Mouse (Mus musculus) cerebellum, adult 18-20 months (tissue): ENCODE results near the gene Ahr.

Experiments used
- DNase-seq, 2 experiments: peaks; one replicate each; pipeline ENCODE4 v3.0.0; 2021

Ahr gene

DNA sequence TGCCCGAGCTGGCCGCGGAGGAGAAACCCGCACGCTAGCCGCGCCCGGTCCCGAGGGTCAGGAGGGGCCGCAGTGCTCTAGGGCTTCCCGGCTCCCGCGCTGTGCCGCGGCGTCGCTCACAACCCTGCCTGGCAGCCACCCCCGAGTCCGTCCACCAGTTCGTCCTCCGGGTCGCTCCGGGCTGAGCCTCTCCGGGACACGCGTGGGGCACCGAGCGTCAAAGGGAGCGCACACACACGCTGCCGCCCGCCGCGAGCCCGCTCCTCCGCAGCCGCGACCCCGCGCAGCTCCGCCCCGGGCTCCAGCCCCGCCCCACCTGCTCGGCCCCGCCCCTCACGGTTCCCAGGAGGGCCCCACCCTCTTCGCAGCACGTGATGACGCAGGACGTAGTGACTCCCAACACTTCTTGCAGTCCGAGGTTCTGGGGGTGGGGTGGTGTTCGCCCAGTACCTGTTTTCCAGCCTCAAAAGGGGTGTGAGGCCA is at the start of gene Ahr:
Gene Ahr, minus strand, starts transcription at position 285 of the 483 bp plus-strand sequence.
- DNase-seq = peak; percentile 89 to 92

DNA sequence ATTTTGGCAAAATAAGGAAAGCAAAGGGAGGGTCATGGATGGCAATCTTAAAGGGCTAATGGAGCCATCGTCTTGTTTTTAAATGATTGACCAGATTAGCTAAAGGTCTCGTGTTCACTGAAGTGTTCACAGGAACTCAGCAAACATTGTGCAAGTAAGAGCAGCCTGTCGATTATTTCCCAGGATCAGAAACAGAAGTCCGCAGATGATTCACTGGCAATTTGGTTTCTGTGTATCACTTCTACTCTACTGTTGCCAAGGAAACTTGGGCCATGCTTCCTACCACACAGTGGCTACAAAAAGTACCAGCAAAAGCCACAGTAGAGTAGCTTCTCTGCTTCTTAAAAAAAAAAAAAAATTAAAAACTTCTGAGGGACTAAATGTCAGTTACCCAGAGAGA is 44.0 kb upstream of the Ahr start:
- no peak for DNase-seq

DNA sequence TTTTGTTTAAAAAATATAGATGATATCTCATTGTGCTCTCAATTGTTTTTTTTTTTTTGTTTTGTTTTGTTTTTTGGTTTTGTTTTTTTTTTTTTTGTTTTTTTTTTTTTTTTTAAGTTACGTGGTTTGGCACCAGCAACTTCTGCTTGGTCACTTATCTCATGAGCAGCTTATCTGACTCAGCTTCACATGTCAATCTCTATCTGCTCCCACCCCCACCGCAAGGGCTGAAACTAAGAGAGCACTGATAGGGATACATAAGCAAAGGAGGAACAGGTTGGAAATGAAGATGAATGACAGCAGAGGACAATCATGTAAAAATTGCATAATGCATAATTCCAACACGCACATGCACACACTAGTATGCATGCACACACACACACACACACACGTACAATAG is 41.3 kb upstream of the Ahr start:
- DNase-seq = no peak

DNA sequence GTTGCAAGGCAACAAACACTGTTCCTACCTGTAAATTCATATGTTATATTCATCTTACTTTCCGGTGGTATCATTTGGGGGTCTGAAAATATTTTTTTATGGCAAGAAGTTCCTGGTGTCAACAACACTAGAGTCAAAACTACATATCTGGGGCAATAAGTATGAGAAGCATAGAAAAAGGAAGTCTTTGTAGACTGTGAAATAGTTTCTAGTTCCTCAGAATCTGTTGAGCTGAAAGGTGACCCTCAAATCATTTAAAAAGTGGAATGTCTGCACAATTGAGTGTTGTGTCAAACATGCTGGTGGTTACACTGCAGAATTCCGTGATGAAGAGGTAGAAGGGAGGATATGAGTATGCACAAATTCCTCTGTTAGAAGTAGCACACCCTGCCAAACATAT is 38.9 kb upstream of the Ahr start:
- DNase-seq = no peak

GRCm38 (mm10) chr12:35562826-35563225 is 28.0 kb upstream of the Ahr start:
- DNase-seq = no peak

DNA sequence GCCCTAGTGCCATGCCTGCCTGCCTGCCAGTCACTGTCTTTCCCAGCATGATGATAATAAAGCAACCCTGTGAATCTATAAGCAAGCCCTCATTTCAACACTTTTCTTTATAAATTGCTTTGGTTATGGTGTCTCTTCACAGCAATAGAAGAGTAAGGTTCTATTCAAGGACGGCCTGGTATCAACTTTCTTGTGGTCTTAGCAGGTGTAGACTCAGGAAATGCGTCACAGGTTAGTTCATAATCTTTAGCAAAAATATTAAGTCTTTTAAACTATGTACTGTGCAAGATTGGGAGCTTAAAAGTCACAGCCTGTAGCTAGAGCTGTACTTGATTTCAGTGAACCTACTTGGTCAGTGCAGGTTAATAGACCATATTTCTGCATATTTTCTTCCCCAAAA is 24.0 kb upstream of the Ahr start:
- DNase-seq = no peak

- no peak for DNase-seq
Measured at GRCm38 (mm10) chr12:35555925-35556324, 21.1 kb upstream of the Ahr start.

DNA sequence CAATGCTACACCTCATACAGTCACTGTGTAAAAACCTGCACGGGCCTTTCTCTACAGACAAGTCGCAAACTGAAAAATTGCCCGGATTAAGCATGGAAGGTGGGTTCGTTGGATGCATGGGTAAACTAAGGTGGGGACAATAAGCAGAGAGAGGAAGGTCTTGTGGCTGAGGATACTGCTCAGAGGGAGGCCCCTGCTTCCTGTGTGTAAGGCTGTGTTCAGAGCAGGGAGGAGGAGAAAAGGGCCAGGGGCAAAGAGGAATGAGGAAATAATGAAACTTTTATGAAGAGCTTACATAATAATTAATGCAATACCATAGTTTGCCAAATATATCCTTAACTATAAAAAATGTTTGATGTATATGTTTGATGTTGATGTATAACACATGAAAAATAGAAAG is 19.5 kb upstream of the Ahr start:
- no peak for DNase-seq

GRCm38 (mm10) chr12:35553174-35553573 is 18.3 kb upstream of the Ahr start:
- no peak for DNase-seq

- no peak for DNase-seq
Measured at GRCm38 (mm10) chr12:35550299-35550698, 15.5 kb upstream of the Ahr start.

DNA sequence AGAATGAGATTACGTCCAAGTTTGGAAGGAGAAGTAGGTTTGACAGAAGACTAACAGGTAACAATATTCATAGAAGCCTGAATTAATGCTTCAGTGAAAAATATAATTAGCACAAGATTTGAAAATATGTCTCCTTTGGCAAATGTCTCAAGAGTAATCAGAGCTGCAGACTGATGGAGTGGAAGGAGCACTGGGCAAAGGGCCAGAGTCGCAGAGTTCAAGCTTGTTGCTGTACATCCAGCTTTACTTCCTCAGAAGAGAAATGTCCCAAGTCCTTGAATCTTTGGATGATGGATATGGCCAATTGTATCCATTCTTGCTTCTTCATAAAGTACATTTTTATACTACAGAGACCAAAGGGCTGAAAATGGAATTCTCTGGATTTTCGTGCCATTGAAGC is 8.0 kb upstream of the Ahr start:
- DNase-seq = no peak

DNA sequence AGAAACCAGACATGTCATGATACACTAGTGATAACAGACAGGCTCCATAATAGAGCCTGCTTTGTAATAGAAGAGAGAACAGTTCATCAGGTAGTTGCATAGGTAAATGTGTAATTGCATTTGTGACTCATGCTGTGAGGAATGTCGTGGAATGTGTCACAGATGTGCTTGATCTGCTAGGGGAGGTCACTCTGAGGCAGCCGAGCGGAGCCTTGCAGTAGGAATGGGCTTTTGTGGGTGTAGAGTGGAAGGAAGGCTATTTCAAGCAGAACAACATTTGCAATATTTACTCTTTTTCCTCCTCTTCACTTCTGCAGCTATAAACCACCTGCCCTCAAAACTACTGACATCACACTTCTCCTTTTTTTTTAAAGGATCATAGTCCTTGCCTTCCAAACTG is 4.0 kb upstream of the Ahr start:
- no peak for DNase-seq

DNA sequence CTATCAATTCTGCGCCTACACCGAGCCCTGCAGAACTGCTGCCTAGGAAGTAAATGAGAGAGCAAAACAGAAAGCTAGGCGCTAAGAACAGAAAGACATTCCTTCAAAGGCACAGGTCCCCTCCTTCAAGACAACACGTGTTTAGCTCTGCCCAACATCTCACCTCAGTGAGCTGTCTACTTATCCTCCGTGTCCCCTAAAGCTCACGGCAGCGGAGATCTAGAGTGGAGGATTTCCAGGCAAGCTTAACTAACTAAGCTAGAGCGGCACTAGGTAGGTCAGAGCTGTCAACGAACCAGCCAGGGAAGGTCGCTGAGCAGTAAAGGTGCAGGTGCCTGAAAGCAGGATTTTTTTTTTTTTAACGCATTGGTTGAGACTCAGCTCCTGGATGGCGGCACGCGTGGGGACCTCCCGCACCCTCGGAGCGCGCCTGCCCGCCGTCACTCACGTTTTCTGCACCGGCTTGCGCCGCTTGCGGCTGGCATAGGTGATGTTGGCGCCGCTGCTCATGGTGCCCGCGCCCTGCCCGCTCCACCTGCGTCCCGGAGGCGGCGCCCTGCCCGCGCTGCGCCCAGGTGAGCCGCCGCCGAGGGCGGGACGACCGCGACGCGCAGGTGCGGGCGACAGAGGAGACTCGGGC is 604 bp downstream of the Ahr start:
- peak; percentile 57 to 74 for DNase-seq

DNA sequence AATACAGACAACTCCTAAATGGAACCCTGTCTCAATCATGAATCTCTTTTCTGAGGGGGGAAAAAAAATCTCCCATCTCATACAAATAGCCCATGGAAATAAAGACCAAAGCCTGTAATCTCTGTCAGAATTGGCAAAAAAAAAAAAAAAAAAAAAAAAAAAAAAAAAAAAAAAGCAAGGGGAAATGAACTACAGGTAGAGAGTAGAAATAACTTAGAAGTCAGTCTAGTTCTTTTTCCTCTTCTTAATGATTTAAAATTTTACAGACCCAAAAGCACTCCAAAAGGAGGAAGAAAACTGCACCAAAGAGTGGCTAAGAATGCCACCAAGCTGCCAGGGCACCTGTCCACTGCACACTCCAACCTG is 1.1 kb downstream of the Ahr start:
- DNase-seq = no peak

GRCm38 (mm10) chr12:35533133-35533532 is 1.7 kb downstream of the Ahr start:
- no peak for DNase-seq

DNA sequence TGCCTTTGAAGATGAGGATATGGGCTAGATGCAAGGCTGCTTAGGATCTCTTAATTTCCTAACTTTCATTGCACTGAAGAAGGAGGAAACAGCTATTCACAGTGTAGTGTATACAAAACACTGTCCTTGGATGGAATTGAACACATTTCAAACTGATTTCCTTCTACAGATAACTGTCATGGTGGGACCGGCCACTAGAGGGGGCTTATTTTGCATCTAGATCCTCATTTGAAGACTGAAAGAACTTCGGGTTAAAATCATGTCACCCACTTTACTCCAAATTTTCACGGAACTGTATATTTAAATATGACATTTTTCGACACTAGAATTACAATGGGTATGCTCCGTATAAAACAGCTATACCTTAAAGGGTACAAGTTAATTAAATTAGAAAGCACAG is 2.7 kb downstream of the Ahr start:
- DNase-seq = peak; percentile 71 to 73

DNA sequence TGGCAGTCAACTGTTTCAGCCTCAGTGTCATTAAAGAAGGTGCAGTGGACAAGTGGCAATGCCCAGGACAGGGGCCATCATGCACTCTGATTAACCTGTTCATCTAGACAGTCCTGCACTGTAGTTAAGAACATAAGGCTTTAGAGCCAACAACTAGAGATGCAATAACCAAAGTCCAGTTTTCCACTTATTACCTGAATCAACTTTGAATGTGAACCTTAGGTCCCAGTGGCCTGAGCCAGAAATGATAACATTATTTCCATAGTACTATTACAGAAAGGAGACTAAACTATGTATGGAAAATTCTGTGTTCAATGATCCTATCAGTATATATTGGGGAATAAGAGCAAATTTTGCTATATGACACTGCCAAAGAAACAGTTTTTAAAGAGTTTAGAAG is 4.3 kb downstream of the Ahr start:
- no peak for DNase-seq

GRCm38 (mm10) chr12:35527429-35527828 is 7.4 kb downstream of the Ahr start:
- DNase-seq = no peak

- DNase-seq = no peak
Measured at GRCm38 (mm10) chr12:35522585-35523103, 12.2 kb downstream of the Ahr start.

DNA sequence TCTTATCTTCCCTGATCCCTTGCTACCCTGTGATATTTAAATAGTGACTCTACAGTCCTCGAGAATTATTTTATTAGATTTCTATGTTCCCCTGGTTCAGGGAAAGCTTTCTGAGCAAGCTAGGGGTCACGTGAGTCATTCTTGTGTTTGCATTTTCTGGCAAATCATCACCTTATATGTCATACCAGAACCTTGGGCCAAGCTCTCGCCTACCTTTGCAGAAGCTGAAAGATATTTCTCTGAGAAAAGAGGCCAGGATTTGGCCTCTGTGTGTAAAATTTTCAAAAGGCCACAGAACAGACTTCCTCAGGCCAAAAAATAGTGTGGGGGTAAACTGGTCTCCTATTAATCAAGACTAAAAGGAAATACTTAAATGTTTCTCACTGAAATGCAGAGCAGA is 19.2 kb downstream of the Ahr start:
- no peak for DNase-seq

DNA sequence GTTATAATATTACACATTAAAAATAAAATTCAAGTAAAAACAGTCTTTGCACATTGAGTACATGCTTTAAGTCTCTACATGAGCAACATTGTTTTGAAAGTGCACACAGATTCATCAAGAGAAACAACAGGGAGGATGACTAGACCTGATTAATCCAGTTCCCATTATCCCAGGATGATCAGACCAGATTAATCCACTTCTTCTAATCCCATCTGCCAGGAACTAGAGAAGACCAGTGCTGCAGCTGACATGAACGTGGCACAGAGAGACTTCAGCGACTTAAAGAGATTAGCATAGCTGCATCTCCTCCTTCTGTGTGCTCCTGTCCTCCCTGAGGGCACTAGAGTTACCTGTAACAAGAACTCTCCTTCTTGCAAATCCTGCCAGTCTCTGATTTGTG is 20.2 kb downstream of the Ahr start:
- no peak for DNase-seq

DNA sequence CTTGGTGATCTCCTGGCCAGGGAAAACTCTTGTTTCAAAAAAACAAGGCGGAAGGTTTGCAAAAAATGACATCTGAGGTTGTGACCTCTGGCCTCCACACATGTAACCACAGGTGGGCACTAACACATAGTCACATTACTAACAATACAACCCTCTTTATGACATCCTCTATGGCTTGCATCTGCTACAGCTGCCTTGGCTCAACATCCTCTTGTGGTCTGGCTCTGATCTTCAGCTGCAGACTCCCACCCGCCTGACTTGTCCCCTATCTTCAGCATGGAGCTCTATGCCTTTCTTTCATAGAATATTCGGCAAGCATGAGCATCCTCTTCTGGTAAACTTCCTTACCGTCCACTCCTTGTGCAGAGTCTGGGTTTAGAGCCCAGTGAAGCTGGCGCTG is 24.1 kb downstream of the Ahr start:
- DNase-seq = no peak

DNA sequence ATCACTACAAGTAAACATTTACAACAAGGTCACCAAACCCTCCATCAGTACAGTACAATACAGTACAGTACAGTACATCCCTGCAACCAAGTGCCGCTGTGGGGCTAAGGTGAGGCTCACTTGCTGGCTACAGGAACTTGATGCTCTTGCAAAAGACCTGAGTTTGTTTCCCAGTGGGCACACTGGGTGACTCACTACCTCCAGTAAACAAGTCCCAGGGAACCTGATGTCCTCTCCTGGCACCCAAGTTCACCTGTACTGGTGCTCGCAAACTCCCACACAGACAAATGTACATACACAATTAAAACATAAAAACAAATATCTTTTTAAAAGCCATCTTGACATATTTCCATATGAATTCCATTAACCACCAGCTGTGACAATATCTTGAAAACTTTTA is 28.5 kb downstream of the Ahr start:
- no peak for DNase-seq

DNA sequence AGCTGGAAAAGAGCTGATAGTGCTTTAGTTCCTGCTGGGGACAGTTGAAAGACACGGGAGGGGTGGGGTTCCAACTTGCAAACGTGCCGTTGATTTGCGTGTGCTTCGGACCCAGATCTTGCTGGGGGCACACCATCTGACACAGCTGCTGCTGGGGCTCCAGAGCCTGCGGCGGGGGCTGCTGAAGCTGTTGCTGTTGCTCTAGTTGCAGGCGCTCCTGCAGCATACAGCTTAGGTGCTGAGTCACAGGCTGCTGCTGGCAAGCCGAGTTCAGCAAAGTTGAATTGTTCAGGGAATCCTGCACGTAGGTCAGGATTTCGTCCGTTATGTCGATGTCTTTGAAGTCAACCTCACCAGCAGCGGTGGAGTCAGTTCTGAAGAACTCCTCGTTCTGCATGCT is 30.8 kb downstream of the Ahr start:
- DNase-seq = no peak

DNA sequence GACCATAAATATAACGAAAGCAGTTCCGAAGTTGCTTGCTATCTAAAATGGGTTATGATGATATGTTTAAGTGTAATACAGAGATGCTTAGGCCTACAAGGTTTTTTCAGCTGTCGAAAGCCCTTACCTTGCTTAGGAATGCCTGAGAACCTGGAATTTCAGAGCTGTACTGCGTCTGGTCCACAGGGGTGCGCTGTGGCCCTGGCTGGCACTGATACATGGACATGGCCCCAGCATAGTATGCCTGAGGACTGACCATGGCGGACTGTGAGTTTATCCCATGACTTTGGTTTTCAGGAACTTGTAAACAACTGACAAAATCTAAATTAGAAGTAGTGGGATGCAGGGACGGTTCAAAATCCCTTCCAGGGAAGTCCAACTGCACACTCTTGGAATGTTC is 31.3 kb downstream of the Ahr start:
- DNase-seq = no peak
